Mouse (Mus musculus) CD4-positive helper T cell, adult 2 months (primary cell): ENCODE measurements around the gene Usp48.

Experiments used
- DNase-seq: peaks from one replicate; pipeline ENCODE4 v3.0.0-alpha.2; 2012; ENCODE audit warnings: low read depth, missing footprints, low spot score

The Usp48 gene

DNA sequence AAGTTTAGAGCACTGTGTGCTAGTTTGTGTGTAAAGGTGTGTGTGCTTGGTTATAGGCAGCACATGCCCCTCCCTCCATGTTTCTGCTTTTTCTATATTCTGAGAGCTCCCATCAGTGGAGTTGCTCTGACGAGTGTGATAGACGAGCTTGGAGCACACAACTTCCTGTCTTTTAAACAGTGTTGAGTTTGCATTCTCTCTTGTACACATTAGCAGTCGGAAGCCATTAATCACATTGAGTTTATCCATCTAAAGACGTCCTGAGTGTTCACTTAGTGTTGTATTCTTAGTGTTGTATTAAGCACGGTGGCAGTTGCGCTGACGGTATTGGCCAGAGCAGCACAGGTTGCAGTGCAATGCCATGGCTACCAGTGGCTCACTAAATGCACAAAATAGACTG is 15.7 kb downstream of the Usp48 start:
- no peak for DNase-seq

DNA sequence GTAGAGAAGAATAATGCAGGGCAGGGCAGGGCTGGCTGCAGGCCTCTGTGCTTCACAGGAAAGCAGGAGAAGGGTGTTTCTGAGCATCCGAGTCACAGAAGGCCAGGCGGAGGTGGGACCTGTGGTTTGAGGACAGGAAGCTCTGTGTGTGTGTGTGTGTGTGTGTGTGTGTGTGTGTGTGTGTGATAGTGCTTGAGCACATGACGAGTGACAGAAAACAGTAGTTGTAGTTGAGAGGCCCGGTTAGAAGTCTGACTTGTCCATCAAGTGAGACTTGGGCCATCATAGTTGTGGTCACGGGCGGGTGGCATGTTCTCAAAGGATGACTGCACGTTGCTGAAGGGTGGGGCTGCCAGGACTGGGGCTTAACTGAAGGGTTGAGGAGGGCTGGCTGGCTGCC is 16.1 kb downstream of the Usp48 start:
- peak; percentile 85 for DNase-seq

DNA sequence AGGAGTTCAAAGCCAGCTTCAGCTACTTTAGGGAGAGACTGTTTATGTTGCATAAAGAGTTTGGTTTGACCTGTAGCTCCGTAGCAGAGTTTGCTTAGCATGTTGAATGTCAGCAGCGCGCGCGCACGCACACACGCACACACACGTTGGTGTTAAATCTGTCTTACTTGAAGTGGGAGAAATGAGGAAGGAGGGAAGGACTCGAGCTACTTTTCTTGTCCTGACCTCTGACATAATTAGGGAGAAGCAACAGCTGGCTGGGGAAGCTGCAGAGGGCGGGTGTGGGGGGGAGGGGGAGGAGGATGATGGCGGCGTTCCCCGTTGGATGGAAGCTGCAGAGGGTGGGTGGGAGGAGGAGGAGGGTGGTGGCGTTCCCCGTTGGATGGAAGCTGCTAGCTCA is 16.7 kb downstream of the Usp48 start:
- no peak for DNase-seq

DNA sequence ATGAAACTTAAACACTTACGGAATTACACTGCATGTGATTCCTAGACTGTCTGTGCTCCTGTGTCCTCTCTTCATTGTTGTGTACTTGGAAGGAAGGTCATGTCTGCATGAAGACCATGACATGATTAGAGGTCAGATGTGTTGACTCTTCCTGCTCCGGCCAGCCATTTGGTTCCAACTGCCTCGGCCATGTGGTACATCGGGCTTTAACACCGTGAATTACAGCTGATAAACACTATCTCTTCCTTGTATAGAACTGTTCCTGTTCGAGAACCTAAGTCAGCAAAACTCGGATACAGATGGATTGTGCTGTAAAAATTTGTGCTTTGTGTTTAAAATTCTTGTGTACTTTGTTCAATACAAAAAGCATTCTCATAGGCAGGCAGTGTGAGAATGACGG is 29.3 kb downstream of the Usp48 start:
- no peak for DNase-seq

DNA sequence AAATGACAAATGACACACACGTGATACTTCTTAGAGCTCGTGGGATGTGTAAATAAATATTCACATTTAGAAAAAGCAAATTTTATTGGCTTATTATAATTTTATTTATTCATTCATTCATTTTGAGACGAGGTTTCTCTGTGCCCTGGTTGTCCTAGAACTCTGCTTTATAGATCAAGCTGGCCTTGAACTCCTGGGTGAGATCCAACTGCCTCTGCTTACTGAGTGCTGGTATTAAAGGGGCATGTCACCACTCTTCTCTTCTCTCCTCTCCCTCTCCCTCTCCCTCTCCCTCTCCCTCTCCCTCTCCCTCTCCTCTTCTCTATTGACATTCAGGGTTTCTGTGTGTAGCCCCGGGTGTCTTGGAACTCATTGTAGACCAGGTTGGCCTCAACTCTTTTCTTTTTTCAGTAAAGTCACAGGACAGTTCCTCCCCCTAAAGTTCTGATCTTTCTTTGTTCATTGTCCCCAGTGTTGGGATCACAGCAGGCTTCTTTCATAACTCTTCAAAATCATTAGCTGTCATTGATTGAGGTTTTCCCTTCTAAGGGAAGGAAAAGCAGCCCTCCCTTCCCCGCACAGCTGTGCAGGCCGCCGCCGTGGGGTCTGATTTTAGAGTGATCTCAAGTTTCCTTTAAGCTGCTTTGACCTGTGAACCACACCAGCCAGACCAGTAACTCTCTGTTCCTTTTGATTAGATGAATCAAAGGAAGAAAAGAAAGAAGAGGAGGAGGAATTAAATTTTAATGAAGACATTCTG is 34.1 kb downstream of the Usp48 start:
- DNase-seq: no peak

DNA sequence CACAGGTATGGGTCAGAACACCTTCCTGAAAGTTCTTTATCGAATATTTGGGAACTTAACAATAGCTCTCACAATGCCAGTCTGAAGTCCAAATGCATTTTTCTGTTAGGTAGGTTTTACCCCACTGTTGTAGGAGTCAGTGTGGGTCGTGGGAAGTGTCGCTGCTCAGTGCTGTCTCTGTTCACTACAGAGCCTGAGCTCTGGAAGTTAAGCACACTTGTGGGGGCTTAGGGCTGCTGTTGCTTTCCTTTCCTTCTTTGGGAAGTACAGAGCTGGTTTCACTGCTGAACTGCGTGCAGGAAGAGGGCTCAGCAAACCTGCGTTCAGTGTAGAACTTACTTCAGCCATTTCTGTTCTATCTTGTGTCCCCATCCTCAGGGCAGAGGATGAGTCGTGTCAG is 34.8 kb downstream of the Usp48 start:
- DNase-seq: no peak

DNA sequence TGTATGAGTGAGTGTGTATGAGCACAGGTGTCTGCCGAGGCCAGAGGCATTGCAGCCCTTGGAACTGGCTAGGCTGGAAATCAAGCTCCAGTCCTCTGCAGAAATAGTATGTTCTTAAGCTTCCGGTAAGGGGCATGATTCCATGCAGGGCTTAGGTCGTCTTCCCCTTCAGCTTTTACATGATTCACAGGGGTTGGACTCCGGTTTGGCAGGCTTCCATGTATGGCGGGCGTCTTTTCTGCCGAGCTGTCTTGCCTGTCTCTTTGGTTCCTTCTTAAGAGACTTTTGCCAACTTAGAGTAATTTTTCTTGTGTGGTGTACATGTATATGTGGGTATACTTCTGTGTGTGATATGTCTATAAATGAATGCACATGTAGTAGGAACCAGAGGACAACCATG is 35.8 kb downstream of the Usp48 start:
- no peak for DNase-seq

DNA sequence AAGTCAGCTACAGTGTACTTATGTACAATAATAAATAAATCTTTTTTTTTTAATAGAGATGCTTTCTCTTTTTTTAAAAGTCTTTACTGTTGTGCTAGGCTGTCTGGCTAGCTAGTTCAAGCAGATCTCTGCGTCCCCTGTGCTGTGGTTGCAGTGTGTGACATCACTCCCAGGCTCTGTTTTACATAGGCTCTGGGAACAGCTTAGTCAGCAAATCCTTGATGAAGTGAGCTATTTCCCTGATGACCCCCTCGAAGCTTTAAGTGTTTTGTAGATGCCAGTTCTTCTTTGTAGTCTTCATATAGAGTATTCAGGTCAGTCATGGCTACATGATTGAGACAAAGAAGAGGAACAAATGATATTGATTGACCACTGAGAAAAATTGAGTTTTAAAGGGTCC is 36.6 kb downstream of the Usp48 start:
- DNase-seq: no peak

DNA sequence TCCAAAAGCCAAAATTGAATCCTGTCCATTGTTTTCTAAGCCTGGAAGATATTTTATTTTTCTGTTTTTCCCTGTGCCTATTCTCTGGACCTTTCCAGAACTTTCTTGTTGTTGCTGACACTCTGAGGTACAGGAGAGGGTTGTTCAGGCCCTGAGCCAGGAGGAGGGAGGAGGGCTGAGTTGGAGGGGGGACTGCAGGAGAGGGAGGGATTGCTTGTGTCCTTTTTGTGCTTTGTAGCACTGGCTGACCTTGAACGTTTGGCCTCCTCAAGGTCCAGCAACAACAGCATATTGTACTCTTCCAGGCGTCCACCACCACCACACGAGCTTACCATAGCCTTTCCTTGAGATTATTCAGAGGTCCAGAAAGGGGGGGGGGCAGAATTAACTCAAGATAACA is 38.0 kb downstream of the Usp48 start:
- DNase-seq: no peak

DNA sequence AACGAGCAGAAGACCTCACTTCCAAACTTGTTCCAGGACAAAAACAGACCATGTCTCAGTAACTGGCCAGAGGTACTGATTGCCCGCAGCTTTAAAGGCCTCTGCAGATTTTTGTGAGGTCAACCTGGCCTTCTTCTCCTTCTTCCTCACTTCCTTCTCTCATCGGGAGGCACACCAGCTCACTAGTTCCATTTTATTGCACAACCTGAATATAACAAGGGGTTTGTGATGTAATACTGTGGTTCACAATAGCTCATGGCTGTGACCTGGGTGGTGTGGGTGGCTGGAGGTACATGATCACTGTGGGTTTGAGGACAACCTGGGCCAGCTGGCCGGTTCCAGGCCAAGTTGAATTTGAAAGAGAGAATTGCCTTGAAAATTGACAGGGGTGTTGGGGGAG is 39.8 kb downstream of the Usp48 start:
- DNase-seq: no peak

DNA sequence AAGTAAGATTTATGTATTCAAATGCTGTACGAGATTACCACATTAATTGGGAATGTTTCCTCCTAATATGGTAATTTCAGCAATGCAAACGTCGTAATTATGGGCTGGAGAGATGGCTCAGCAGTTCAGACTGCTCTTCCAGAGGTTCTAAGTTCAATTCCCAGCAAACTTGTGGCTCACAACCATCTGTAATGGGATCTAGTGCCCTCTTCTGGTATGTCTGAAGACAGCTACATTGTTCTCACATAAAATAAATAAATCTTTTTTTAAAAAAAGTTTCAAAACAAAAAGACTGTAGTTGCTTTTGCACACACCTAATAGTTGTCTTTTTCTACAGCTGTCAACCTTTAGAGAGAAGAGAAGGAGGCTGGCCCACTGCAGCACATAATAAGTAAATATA is 43.0 kb downstream of the Usp48 start:
- no peak for DNase-seq

DNA sequence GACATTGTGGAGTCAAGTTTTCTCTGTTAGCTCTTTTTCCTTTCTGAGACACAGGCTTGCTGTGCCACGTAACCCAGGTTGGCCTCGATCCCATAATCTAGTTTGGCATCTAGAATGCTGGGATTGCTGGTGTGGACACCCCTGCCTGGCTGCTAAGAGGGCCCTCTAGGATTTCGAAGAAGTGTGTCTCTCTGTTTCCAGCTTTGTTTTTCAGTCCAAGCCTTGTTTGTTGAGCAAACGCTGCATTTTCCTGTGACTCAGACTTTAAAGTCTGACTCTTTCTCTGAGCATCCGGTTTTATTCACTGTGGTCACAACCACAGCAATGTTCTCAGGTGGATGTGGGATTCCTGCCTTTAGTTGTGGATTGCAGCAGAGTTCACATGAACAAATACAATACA is 48.0 kb downstream of the Usp48 start:
- DNase-seq: peak; percentile 75

DNA sequence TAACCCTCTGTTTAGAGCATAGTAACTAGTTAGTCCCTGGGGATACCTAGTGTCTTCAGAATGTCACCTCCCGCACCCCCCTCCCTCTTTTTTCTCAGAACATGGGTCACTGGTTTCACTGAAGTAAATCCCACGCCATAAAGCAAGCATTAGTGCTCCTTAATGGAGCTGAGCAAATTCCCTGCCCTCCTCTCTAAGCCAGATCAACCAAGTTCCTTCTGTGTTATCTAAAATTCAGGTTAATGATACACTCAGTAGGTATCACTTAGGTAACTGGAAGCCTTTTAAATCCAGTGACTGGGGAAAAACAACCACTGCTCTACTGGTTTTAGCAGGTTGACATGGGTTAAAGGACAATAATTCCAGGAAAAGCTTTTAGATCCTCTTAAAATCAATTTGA is 48.5 kb downstream of the Usp48 start:
- DNase-seq: no peak

DNA sequence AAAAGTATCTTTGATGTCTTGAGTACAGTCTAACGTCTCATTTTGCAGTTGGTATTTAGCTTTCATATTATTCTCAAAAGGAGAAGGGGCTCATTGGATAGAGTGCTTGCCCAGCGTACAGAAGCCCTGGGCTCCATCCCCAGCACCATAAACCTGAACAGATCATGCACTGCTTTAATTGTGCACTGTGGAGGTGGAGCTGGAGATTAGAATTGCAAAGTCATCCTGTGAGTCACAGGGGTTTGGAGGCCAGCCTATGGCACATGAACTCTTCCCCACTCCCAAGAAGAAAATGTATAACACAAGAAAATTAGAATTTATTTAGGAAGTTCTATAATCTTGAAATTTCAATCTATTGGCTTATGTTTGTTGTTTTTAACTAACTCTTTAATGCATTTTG is 49.9 kb downstream of the Usp48 start:
- no peak for DNase-seq

DNA sequence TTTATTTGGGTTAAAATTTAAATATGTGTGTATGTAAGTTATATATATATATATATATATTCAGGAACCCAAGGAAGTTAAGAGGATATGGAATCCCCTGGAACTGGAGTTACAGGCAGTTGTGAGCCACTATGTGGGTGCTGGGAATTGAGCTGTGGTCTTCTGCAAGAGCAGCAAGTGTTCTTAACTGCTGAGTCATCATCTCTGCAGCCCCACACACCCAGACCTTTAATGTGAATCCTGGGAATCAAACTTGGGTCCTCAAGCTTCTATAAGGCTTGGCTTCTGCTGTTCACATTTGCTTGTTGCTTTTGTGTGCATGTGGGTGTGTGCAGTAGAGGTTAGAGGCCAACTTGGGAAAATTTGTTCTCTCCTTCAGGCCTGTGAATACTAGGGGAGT is 52.7 kb downstream of the Usp48 start:
- DNase-seq: no peak

DNA sequence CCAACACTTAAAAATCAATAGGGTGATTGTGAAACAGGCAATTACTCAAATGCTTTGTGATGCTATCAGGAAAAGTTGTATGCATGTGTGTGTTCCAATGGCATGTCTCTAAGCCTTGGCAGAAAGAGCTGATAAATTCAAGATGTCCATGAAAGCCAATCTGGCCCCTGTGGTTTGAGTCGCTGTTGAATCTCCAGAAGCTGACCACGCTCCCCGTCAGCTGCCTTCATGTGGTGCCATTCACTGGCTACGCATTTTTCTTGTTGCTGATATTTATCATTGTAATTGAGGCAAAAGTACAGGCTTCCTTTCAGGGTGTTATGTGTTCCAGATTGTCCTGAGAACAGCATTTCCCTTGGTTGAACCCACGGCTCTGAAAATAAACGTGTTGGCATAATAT is 54.1 kb downstream of the Usp48 start:
- no peak for DNase-seq

DNA sequence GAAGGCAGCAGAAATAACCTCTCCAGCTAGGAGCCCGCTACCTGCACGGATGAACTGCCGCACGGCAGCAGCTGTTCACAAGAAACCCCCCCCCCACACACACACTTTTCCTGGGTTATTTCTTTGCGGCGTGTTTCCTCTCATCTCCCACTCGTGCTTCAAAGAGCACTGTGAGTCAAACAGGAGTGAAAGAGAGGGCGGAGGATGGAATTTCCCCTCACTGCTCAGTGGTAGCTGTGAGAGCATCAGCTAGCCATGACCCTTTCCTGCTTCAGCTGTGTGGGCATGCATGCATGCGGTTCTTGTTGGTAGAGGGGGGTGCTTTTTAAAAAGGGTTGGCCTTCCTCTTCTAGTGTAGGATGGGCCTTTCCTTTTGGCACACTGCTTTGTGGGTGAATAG is 54.7 kb downstream of the Usp48 start:
- peak; percentile 36 for DNase-seq

DNA sequence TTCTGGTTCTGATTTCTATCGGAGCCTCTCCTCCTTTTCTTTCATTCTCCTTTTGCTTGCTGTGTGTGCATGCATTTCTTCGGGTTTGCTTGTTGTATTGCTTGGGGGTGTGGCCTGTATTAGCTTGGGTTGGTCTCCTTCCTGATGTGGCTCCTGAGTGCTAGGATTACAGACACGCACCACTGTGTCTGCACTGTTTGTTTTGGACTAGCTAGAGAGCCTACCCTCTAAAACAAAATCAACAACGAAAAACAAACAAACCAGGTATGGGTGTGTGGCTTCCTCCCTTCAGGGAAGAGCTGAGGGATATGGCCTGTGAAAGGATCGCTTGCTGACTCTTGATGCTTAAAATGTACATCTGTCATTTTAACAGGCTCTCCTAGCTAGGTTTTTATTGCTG is 57.4 kb downstream of the Usp48 start:
- no peak for DNase-seq

DNA sequence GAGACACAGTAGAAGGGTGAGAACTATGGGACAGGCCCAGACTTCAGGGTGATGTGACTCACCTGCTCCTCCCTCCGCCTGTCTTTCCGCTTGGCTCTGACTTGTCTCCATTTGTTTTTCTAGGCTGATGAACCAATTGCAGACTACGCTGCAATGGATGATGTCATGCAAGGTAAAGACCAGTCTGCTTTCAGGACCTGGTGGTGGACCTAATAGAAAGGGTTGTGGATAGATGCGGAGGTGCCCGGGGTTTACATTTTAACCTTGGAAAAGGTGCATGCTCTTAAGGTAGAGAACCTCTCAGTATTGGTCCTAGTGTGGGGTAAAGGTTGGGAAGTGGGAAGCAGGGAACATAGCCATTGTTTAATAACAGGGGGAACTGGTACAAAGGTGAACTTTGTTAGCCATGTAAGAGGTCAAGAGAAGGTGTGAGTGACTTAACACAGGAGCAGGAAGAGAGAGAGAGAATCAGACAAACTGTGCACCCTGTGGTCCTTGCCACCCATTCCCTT is 59.3 kb downstream of the Usp48 start:
- no peak for DNase-seq

DNA sequence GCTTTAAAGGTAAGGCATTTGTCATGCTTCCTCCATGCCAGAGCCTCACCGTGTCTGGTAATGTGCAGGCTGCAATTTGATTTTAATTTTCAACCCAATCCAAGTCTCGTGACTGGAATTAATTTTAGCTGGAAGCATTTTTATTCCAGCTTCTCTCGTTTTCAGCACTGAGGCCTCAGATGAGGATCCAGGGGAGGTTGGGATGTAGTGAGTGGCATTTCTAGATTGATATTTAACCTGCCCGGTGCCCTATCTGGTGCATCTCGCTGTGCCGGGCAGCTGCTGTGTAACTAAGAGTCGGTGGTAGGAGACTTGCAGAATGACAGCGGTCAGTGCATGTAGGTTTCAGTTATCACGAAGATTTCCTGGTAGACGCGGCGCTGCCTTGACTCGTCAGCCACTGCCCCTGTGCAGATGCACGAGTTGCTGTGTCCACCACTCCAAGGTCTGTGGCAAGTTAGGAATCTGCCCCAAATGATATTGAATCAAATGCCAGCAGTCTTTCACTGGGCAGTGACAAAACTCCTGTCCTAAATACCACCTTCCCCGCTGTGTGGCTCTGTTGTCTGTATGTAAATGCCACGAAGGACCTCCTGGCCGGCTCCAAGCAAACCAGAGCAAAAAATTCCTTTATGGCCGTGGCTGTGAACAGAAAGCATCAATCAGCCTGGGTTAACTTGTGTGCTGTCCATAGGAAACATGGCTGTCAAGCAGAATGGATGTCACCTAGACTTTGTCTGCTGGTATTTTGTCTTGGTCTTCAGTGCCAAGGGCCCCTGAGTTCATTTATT is 61.9 kb downstream of the Usp48 start:
- DNase-seq: no peak

DNA sequence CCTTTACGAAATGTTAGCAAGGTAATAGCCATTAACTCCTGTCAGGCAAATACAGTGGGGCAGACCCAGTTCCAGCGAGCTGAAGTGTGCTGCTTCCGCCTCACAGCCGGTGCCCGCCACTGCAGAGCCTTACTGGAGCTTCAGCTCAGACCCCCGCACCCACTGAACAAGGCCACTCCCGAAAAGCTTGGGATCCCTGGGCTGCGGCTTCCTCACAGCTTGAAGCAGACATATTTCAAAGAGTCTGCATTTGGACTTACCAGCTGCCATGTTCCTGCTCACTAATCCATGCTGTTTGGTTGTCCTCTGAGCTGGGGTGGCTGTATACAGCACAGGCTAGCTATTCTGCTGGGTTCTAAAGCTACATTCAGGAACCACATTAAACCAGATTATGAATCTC is 64.1 kb downstream of the Usp48 start:
- no peak for DNase-seq

DNA sequence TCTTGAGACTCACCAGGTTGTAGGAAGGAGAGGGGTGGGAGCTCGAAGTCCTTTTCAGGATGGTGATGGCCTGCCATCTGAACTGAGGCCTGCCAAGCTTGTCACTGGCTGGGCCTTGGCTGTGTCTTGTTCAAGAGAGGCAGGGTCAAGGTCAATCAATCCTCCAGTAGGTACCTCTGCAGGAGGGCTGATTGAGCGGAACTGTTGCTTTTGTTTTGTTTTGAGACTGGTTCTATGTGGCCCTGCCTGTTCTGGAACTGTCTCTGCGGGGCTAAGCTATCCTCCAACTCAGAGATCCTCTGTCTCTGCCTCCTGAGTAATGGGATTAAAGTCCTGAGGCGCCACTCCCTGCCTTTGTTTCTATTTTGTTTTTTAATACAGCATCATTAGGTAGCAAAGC is 66.0 kb downstream of the Usp48 start:
- DNase-seq: no peak
